Mouse (Mus musculus) embryonic facial prominence, embryonic 11.5 days (tissue): ENCODE results near the gene Hnmt. TPM values are rescaled to one million over a fixed set of nuclear protein-coding genes. Genes with fewer than 3 reads are reported as not detected.
"Not testable (repeated sequence)": the region's sequence is repeated elsewhere in the genome, so short reads cannot be mapped to it uniquely, and the experiment has no call there.

ENCODE experiments used
- ATAC-seq: fragments of 200-750 bp; cut with Nextera tagmentation; replicated peaks from 2 replicates; pipeline ENCODE4 v1.8.0; 2017; ENCODE audit warnings: low read depth; ENCODE audit not compliant: insufficient number of reproducible peaks, low FRiP score, low TSS enrichment
- DNase-seq: peaks from one replicate; pipeline ENCODE4 v3.0.0-alpha.2; 2015; ENCODE audit warnings: low spot score
- H3K27ac ChIP-seq: fragments of 300-500 bp; sonication (generic); replicated peaks from 2 replicates; pipeline ENCODE4 v1.5.1; 2014; ENCODE audit warnings: mild to moderate bottlenecking, low read depth, low read length, control low read depth
- H3K27me3 ChIP-seq: fragments of 300-500 bp; sonication (generic); 2 replicates; pipeline ENCODE4 v1.6.1; 2014; ENCODE audit warnings: mild to moderate bottlenecking, low read length, moderate library complexity, mixed read lengths; ENCODE audit not compliant: control insufficient read depth, insufficient read depth
- H3K36me3 ChIP-seq: fragments of 300-500 bp; sonication (generic); replicated peaks from 2 replicates; pipeline ENCODE4 v1.6.1; 2014; ENCODE audit warnings: low read depth, mild to moderate bottlenecking, low read length, moderate library complexity, mixed read lengths; ENCODE audit not compliant: control insufficient read depth, insufficient read depth
- H3K4me1 ChIP-seq: fragments of 300-500 bp; sonication (generic); 2 replicates; pipeline ENCODE4 v1.6.1; 2014; ENCODE audit warnings: low read length, mixed read lengths; ENCODE audit not compliant: control insufficient read depth, insufficient read depth
- H3K4me2 ChIP-seq: fragments of 300-500 bp; sonication (generic); 2 replicates; pipeline ENCODE4 v1.6.1; 2014; ENCODE audit warnings: low read depth, mild to moderate bottlenecking, control low read depth, low read length, moderate library complexity
- H3K4me3 ChIP-seq: fragments of 300-500 bp; sonication (generic); 2 replicates; pipeline ENCODE4 v1.5.1; 2014; ENCODE audit warnings: low read depth, low read length, control low read depth
- H3K9ac ChIP-seq: fragments of 300-500 bp; sonication (generic); replicated peaks from 2 replicates; pipeline ENCODE4 v1.6.1; 2014; ENCODE audit warnings: mild to moderate bottlenecking, control low read depth, low read length
- H3K9me3 ChIP-seq: fragments of 300-500 bp; sonication (generic); replicated peaks from 2 replicates; pipeline ENCODE4 v1.6.1; 2016; ENCODE audit warnings: mild to moderate bottlenecking, low read length, inconsistent platforms, mixed read lengths; ENCODE audit not compliant: control insufficient read depth
- WGBS: fragments of 180-500 bp; shearing (Covaris S2); extraction: QIAGEN DNeasy Blood & Tissue Kit; methylation state at CpG from one replicate; pipeline ENCODE4 v1.1.7; 2014; 5-methylcytosine and 5-hydroxymethylcytosine counted together
- polyA plus RNA-seq: library from polyadenylated mRNA; unstranded; fragments of >200 nt; fragmentation: Nextera tagmentation; extraction: Ambion mirVana; gene quantifications from 2 replicates; pipeline ENCODE4 v1.2.1, GENCODE M21; 2014

Gene Hnmt
- polyA plus RNA-seq, 1 experiment from 2014 or later, result 2.1 TPM

DNA sequence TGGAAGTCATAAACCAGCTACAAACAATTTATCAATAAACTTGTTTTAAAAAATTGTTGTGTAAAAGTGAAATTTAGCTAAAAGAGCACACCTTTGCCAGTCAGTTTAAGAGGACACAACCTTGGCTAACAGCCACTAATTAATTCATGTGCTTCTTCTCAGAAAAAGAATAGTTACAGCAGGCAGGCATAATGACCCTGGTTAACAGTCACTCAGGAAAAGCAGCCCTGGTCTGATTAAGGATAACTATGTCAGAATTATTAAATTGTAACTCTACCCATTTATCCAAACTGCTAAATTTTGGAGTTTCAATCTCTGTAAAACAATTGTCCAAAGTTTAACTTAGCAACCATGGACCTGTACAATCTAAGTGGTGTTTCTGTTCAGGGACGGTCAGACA is 8.7 kb downstream of the Hnmt start:
- Histone ChIP-seq H3K4me1 (no peaks in the 10 kb centered on the region), H3K27ac (no peak overlapping the region), H3K4me2 (no peak overlapping the region), H3K27me3 (no peaks in the 10 kb centered on the region), H3K36me3 (no peaks in the 10 kb centered on the region), H3K9ac (no peak overlapping the region), H3K9me3 (no peaks in the 10 kb centered on the region), H3K4me3 (no peak overlapping the region)
- no peak for ATAC-seq
- DNase-seq, result no peak
- 87% methylated on average over 1 of the region's 1 CpGs for WGBS

- H3K27ac ChIP-seq, H3K4me1 ChIP-seq, DNase-seq, ATAC-seq, H3K4me2 ChIP-seq, H3K4me3 ChIP-seq, H3K9ac ChIP-seq, H3K9me3 ChIP-seq, H3K27me3 ChIP-seq, H3K36me3 ChIP-seq: not testable (repeated sequence)
Measured at GRCm38 (mm10) chr2:24019386-24019785, 29.8 kb downstream of the Hnmt start.

GRCm38 (mm10) chr2:24018966-24019365 is 30.2 kb downstream of the Hnmt start:
- no peaks in the 10 kb centered on the region for H3K4me1 ChIP-seq
- no peaks in the 10 kb centered on the region for H3K36me3 ChIP-seq
- H3K9me3 ChIP-seq, result no peaks in the 10 kb centered on the region
- no peaks in the 10 kb centered on the region for H3K27me3 ChIP-seq
- no peak overlapping the region for H3K27ac ChIP-seq
- ATAC-seq (no peak), DNase-seq (no peak)
- no peak overlapping the region for H3K4me3 ChIP-seq
- WGBS, result 91% methylated on average over 1 of the region's 1 CpGs
- no peak overlapping the region for H3K4me2 ChIP-seq
- no peak overlapping the region for H3K9ac ChIP-seq

GRCm38 (mm10) chr2:24014957-24015356 is 34.2 kb downstream of the Hnmt start:
- no peaks in the 10 kb centered on the region for H3K36me3 ChIP-seq
- ATAC-seq, result no peak
- WGBS, result 86% methylated on average over 5 of the region's 5 CpGs

DNA sequence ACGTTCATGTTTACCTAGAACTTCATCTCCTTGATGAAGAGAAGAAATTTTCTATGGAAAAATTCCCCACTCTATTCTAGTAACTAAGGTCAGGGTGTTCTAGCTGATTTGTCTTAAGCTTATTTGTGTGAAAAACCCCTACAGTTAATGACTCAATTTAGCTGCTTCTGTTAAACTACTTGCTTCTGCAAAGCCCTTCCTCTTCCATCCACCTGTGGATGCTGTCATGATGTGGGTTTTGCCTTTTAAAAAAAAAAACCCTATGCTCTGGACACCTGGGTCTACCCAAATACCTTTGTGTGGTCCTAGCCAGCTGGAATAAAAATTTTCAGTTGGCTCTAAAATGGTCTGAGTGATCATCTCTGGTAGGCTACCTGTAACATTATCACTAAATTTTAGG is 49.9 kb downstream of the Hnmt start:
- no peak overlapping the region for H3K4me3 ChIP-seq
- WGBS, result 74% methylated on average over 1 of the region's 1 CpGs
- H3K27ac ChIP-seq, result no peak overlapping the region
- H3K27me3 ChIP-seq, result no peaks in the 10 kb centered on the region
- no peak overlapping the region for H3K9ac ChIP-seq
- DNase-seq, result no peak
- no peak overlapping the region for H3K4me2 ChIP-seq
- H3K4me1 ChIP-seq, result no peaks in the 10 kb centered on the region
- H3K36me3 ChIP-seq, result no peaks in the 10 kb centered on the region
- ATAC-seq, result no peak
- H3K9me3 ChIP-seq, result no peaks in the 10 kb centered on the region

More at GRCm38 (mm10) chr2:24014957-24015356, 34.2 kb downstream of the Hnmt start:
- H3K4me2 ChIP-seq, result no peak overlapping the region
- H3K4me3 ChIP-seq, result no peak overlapping the region
- no peaks in the 10 kb centered on the region for H3K9me3 ChIP-seq
- H3K9ac ChIP-seq, result no peak overlapping the region
- DNase-seq, result no peak
- no peaks in the 10 kb centered on the region for H3K27me3 ChIP-seq
- H3K27ac ChIP-seq, result no peak overlapping the region
- no peaks in the 10 kb centered on the region for H3K4me1 ChIP-seq

- Histone ChIP-seq H3K9me3 (no peaks in the 10 kb centered on the region), H3K27ac (no peak overlapping the region), H3K9ac (no peak overlapping the region), H3K36me3 (no peaks in the 10 kb centered on the region), H3K4me1 (no peaks in the 10 kb centered on the region), H3K4me3 (no peak overlapping the region), H3K27me3 (no peaks in the 10 kb centered on the region), H3K4me2 (no peak overlapping the region)
- 90% methylated on average over 4 of the region's 4 CpGs for WGBS
- DNase-seq (no peak), ATAC-seq (no peak)
Measured at GRCm38 (mm10) chr2:23998836-23999235, 50.4 kb downstream of the Hnmt start.

GRCm38 (mm10) chr2:23996830-23997229 is 52.4 kb downstream of the Hnmt start:
- Histone ChIP-seq H3K9me3 (no peaks in the 10 kb centered on the region), H3K9ac (no peak overlapping the region), H3K4me3 (no peak overlapping the region), H3K36me3 (no peaks in the 10 kb centered on the region), H3K27me3 (no peaks in the 10 kb centered on the region), H3K4me2 (no peak overlapping the region), H3K27ac (no peak overlapping the region), H3K4me1 (no peaks in the 10 kb centered on the region)
- ATAC-seq (no peak), DNase-seq (no peak)
- WGBS, result 70% methylated on average over 2 of the region's 2 CpGs

GRCm38 (mm10) chr2:23990034-23990573 is 59.1 kb downstream of the Hnmt start:
- H3K9me3 ChIP-seq, H3K27ac ChIP-seq: not testable (repeated sequence)
- WGBS, result 89% methylated on average over 9 of the region's 9 CpGs

More at GRCm38 (mm10) chr2:23990034-23990573, 59.1 kb downstream of the Hnmt start:
- not testable (repeated sequence) for ATAC-seq, DNase-seq, H3K4me3 ChIP-seq, H3K9ac ChIP-seq, H3K27me3 ChIP-seq, H3K4me1 ChIP-seq, H3K4me2 ChIP-seq, H3K36me3 ChIP-seq
